Mouse (Mus musculus) gonadal fat pad, adult 2 months (tissue): ENCODE measurements around the gene Anks1b. TPM values are rescaled to one million over a fixed set of nuclear protein-coding genes. Genes with fewer than 3 reads are reported as not detected.

Experiments used
- DNase-seq: peaks from one replicate; pipeline ENCODE4 v3.0.0-alpha.2; 2012; ENCODE audit warnings: low read depth
- polyA plus RNA-seq: library from polyadenylated mRNA; depleted of rRNA; stranded (reverse); fragments of >200 nt; gene quantifications from 2 replicates; pipeline ENCODE4 v1.2.3, GENCODE M21; 2012

The Anks1b gene
- polyA plus RNA-seq, 1 experiment: 4.0 TPM

GRCm38 (mm10) chr10:90728401-90729358 lies 855.4 kb downstream of the Anks1b start:
- DNase-seq: peak; percentile 8

GRCm38 (mm10) chr10:90729527-90729926 lies 856.2 kb downstream of the Anks1b start:
- no peak for DNase-seq

DNA sequence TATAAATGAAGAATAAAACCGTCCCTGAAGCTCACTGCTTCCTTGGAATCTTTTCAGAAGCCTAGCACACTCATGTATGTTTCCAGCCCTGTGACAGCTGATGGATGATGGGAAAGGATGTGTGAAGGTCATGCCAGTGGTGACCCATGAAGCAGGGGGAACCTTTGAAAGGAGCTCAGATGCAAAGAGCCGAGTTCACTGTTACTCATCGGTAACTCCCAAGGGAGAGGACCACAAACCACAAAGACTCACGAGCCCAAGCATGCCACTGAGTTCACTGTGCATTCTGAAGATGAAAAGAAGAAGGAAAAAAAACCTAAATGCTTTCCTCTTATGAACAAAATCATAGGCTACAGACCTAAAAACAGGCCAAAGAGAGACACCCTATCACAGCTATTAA lies 859.5 kb downstream of the Anks1b start:
- no peak for DNase-seq

- no peak for DNase-seq
Observed at GRCm38 (mm10) chr10:90733632-90734031, 860.3 kb downstream of the Anks1b start.

DNA sequence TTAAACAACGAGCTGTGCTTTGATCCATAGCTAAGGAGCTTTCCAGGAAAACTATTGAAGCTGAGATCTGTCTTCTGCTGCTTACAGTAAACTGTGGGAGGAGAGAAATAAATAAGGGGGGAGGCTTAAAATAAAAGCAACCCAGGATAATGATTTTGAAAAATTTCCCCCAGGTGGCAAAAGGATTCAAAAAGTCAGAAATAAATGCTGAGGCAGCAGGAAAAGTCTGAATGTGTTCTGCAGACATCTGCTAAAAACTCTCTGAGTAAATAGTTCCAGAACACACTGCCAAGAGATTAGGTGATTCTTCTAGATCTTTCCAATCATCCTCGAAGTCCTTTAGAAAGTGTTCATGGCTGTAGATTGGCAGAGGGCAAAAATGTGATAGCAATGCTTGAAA lies 865.2 kb downstream of the Anks1b start:
- DNase-seq: no peak

- no peak for DNase-seq
Observed at GRCm38 (mm10) chr10:90740956-90741355, 867.6 kb downstream of the Anks1b start.

DNA sequence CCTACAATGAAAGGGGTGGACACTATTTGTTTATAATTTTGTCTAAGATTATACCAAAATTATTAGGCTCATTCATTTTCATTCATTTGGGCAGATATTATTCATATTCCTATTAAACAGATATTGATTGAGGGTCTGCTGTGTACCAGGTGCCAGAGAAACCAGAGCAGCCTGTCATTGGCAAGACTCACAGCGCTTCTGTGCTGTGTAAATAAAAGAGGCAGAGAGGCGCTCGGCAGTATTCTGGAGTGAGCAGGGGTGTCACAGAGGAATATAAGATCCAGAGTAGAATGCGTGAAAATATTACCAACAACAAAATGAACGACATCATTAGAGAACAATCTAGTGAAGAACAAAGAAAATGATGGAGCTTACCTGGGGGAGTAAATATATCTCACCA lies 878.6 kb downstream of the Anks1b start:
- no peak for DNase-seq

- DNase-seq: no peak
Observed at GRCm38 (mm10) chr10:90753106-90753505, 879.8 kb downstream of the Anks1b start.

- no peak for DNase-seq
Observed at GRCm38 (mm10) chr10:90757773-90758172, 884.5 kb downstream of the Anks1b start.

- DNase-seq: no peak
Observed at GRCm38 (mm10) chr10:90759929-90760328, 886.6 kb downstream of the Anks1b start.

DNA sequence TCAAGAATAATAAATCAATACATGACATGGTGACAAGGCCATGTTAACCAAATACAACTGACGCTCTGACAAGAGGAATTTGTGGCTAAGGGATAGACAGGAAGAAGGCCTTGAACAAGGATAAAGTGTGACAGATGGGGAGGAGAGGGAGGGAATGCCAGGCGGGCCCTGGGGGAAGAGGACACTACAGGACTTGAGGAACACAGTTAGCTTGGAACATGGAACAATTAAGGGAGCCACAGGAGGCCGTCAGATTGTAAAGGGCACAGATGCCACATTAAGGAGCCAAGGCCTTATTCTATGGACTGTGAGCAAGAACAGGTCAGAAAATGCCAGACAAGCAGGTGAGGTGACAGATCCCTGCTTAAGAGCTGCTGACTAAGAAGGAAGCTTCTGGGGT lies 893.0 kb downstream of the Anks1b start:
- DNase-seq: no peak

- no peak for DNase-seq
Observed at GRCm38 (mm10) chr10:90770403-90770955, 897.2 kb downstream of the Anks1b start.

GRCm38 (mm10) chr10:90771046-90771445 lies 897.7 kb downstream of the Anks1b start:
- no peak for DNase-seq

DNA sequence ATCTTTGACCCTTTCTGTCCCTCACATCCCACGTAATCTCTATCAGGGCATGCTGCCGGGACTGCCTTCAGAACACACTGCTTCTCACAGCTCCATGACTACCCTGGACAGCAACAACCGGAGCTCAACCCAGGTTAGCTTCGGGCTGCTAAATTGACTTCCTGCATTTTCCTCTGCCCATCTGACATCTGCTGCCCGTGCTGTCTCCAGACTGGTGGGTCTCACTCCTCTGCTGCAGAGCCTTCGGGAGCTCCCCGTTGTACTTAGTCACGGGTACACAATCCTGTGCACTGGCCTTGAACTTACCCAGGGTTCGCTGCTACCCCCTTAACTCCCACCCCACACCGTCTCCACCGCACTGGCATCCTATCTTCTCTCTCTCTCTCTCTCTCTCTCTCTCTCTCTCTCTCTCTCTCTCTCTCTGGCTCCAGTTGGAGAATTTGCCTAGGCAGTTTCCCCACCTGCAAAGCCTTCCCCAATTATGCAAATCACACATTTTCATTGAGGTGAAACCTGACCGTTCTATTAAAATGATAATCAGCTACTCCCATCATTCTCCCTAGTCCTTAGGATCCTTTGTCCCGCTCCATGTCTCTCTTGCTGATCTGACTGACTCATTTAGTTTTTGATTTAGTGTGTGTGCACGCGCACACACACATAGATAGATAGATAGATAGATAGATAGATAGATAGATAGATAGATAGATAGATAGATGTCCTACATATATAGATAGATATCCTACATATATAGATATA lies 898.3 kb downstream of the Anks1b start:
- DNase-seq: no peak

DNA sequence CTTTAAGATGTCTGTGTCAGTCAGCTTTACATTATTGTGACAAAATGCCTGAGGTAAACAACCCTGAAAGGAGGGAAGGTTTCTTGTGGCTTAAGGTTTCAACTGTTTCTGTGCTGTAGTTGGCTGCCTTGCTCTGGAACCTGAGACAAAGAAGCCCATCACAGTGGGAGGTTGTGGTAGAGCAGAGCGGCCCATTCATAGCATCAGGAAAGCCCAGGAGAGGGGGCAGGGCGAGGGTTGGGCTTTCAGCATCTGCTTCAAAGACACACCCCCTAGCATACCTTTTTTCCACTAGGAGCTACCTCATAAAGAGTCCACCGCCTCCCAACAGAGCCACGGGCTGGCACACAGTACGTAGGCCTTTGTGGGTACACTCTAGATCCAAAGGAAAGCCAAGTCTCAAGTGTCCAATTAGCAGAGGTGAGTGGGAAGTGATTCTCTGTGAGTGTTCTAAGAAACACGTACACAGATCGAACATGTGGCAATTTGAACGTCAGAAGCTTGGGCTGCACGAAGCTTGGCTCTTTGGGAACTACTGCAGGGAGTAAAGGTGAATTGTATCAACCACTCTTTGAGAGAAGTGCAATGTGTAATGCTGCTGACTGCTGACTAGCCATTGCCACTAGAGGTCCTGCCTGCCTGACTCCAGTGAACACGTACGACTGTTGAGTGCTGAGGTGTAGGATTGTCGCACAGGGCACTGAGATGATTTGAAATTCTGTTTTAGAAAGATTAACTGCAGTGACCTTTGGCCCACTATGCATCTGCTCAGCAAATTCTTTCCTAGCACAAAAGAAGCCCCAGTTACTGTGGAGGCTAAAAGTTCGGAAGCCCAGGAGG lies 906.5 kb downstream of the Anks1b start:
- no peak for DNase-seq

DNA sequence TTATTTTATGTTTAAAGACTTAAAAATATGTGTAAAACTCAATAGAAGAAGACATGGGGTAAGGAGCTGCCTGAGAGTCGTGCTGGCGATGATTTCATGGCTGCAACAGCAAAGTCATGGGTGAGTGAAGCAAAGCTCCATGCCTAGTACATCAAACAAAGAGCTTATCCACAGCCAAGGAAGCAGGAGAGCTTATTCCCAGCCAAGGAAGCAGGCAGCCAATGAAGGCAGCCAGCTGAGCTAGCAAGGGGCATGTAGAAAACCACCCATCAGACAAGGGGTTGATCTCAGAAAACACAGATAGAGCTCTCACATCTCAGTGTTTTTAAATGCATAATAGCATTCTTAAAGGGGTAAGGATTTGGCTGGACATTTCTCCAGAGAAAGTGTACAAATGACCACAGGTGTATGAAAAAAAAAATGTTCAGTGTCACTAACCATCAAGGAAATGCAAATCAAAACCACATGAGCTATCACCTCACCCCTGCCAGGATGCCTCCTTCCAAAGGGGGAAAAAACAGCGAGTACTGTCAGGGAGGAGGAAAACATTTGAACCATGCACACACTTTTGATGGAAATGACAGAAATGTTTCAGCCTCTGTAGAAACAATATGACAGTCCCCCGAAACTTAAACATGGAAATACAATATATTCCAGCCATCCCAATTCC lies 911.8 kb downstream of the Anks1b start:
- no peak for DNase-seq

DNA sequence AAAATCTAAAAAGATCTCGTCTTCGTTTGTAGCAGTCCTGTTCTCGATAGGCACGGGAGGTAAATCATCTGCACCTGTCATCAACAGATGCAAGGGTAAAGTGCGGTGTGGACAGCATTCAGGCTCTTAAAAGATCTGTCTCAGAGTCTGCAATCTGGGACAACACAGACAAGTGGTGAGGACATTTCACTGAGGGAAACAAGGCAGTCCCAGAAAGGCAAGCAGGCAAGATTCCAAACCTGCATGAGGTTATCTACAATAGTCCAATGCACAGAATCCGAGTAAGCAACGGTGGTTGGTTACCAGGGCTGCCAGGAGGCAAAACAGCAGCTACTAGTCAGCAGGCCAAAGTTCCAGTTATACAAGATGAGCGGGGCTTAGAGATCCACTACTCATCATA lies 912.4 kb downstream of the Anks1b start:
- no peak for DNase-seq

- DNase-seq: no peak
Observed at GRCm38 (mm10) chr10:90803112-90803511, 929.8 kb downstream of the Anks1b start.

DNA sequence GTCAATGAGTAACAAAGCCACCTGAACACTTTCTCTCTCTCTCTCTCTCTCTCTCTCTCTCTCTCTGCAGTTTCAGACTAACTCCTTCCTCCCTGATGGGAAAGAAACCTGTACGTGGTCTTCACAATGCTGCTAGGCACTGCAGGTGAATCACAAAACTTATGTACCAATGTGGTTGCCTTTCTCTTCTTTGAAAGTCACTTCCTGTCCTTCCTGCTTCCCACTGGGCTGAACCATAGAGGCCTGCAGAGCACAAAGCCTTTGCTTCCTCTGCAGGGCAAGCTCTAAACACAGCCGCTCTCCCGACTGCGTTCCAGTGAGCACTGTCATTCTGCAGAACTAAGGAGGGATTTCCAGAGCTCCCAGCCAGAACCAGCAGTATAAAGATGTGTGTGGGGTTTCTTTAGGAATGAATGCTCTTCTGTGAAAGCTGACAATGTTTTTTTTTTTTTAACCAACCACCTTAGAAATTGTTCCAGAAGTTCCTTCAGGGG lies 931.3 kb downstream of the Anks1b start:
- DNase-seq: no peak

DNA sequence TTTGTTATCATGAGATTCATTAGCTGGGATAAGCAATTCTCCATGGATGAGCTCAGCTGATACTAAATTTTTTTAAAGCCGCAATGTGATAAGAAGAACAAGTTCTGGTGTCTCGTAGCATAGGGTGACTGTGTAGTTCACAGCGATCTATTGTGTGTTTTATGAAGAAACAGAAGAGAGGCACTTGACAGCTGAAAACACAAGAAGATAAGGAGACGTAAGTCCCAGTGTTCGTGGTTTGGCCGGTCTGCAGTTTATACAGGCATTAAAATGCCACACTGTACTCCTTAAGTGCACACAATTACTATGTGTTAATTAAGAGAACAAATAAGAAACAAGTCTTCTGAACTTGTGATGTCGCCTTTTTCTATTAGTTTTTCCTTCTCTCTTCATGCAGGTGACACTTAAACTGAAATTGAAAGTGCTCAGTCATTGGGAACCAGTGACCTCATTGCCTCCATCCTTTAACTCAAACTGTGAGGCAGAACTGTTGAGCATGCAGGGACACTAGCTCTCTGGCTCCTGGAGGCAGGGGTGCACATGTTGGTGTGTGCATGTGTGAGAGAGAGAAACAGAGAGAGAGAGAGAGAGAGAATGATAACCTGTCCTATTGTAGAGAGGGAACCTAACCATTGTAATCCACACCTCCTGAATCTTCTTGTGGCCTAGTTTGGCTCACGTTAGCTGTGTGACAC lies 935.5 kb downstream of the Anks1b start:
- no peak for DNase-seq
